Mouse (Mus musculus) ES-E14 (cell line): ENCODE measurements around the gene Herc1.

Source experiments
- CHD2 ChIP-seq: IDR thresholded peaks from 2 replicates; pipeline ENCODE4 v1.6.1; 2014; ENCODE audit warnings: mild to moderate bottlenecking, low read depth, low read length, inconsistent platforms
- HCFC1 ChIP-seq: IDR thresholded peaks from 2 replicates; pipeline ENCODE4 v1.6.1; 2012; ENCODE audit warnings: low read length, inconsistent platforms, borderline replicate concordance; ENCODE audit not compliant: insufficient read depth
- MAFK ChIP-seq: IDR thresholded peaks from 2 replicates; pipeline ENCODE4 v1.6.1; 2014; ENCODE audit warnings: mild to moderate bottlenecking, low read depth, low read length, inconsistent platforms; ENCODE audit not compliant: insufficient read depth
- ZC3H11A ChIP-seq: IDR thresholded peaks from 2 replicates; pipeline ENCODE4 v1.6.1; 2012; ENCODE audit warnings: low read depth, mild to moderate bottlenecking, inconsistent platforms, low read length, borderline replicate concordance
- ZNF384 ChIP-seq: IDR thresholded peaks from 2 replicates; pipeline ENCODE4 v1.6.1; 2012; ENCODE audit warnings: low read depth, low read length, inconsistent platforms

DNA sequence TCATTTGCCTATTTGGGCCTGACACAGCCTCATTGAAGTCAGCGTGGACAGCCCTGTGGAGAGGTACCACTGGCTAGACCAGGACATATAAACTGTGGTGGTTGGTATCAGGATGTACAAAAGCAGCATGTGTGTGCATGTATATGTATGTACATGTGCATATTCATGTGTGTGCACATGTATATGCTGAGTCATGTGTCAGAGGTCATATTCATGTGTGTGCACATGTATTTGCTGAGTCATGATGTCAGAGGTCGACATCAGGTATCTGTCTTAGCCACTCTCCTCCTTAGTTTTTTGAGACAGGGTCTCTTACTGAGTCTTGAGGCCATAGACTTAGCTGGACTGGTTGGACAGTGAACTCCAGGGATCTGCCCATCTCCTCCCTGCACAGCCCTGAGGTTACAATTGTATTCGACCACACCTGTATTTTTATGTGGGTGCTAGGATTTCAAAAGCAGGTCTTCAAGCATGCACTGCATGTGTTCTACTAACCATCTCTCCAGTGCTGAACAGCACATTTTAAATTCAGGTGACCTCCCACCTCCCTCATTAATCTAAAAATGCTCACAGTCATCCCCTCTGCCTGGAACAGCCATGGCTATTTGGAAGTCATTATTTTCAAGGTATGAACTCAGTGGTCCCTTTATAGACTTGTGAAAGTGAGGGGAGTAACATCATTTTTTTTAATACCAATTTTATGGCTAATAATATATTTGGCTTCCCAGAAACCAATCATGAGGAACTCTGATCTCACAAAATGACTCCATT, 45.7 kb upstream of the Herc1 start:
- no peak for TF ChIP-seq ZNF384
- TF ChIP-seq HCFC1 = no peak
- no peak for TF ChIP-seq ZC3H11A
- peak; percentile 40; the same call in 1 of the 2 replicates for TF ChIP-seq MAFK
- TF ChIP-seq CHD2 = no peak
